Mouse (Mus musculus): Measurements from ENCODE around the gene Uqcrh.

DNA sequence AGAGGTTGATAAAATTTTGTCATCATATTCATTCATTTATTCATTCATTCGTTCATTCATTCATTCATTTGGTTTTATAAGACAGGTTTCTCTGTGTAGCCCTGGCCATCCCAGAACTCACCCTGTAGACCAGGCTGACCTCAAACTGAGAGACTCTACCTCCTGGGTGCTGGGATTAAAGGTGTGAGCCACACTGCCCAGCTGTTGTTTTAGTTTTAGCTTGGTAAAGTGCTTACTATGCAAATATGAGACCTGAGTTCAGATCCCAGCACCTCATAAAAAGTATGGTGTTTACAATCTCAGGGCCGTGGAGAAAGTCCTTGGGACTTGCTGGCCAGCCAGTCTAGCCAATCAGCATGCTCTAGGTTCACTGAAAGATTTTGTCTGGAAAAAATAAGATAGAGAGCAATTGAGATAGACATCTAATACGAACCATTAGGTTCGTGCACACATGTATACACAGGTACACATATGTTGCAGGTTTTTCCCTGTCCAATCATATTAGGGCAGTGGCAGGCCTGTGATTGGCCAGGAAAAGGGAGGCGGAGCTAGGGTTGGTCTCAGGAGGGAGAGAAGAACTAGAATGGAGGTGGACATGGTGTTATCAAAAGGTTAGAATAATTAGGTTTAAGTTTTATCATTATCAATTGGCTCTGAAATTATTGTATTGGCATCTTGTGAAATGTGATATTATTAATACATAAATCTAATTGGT is 15.7 kb downstream of the Uqcrh start:
- no peak for TF ChIP-seq CTCF (IDR thresholded peaks at IDR 0.05; ENCODE audit: low read depth, low read length)
- TF ChIP-seq GATA1 (IDR thresholded peaks at IDR 0.05; ENCODE audit: borderline replicate concordance, low read length), result no peak
- TF ChIP-seq POLR2AphosphoS5 (IDR thresholded peaks at IDR 0.05; ENCODE audit: insufficient replicate concordance, low read depth, low read length), result no peak
